Mouse (Mus musculus) mouse embryonic stem cell (cell line): ENCODE measurements at regions not wholly inside any gene's neighbourhood (a gene's known extent, or its start where the extent isn't known, plus 50 kb on each side); places are given as distances from the start of the nearest gene placed in this dataset.
"Not testable (repeated sequence)": the region's sequence is repeated elsewhere in the genome, so short reads cannot be mapped to it uniquely, and the experiment has no call there.

Experiments
- in situ Hi-C, 2 experiments: fragments of 300-500 bp; cut with MboI; formaldehyde crosslinking; loops; 1 replicate in 1 of 2; 3 replicates in 1 of 2; pipeline ENCODE4 v1.14.3; 2019 to 2020; ENCODE audit warnings: low sequenced_read_pairs in 2 of 2, low pct_unique_long_range_greater_than_20kb in 1 of 2, mixed read lengths in 1 of 2; ENCODE audit not compliant: unreplicated experiment in 1 of 2

GRCm38 (mm10) chrX:12288562-12289117 lies 128.5 kb upstream of the Bcor start:
- in situ Hi-C loops = no loop called here

- in situ Hi-C loops = no loop called here
Measured at GRCm38 (mm10) chrX:12293146-12293545, 133.0 kb upstream of the Bcor start.

GRCm38 (mm10) chrX:12294452-12294851 lies 134.3 kb upstream of the Bcor start:
- in situ Hi-C loops = no loop called here

GRCm38 (mm10) chrX:12294941-12295340 lies 134.8 kb upstream of the Bcor start:
- in situ Hi-C loops = no loop called here

- in situ Hi-C loops = no loop called here
Measured at GRCm38 (mm10) chrX:12296264-12297053, 136.3 kb upstream of the Bcor start.

- in situ Hi-C loops = no loop called here
Measured at GRCm38 (mm10) chrX:12298609-12299008, 138.5 kb upstream of the Bcor start.

GRCm38 (mm10) chrX:12299236-12299635 lies 139.1 kb upstream of the Bcor start:
- in situ Hi-C loops = no loop called here

- in situ Hi-C loops = no loop called here
Measured at GRCm38 (mm10) chrX:12304678-12305077, 144.5 kb upstream of the Bcor start.

- in situ Hi-C loops = no loop called here
Measured at GRCm38 (mm10) chrX:12306940-12307339, 146.8 kb upstream of the Bcor start.

GRCm38 (mm10) chrX:12312534-12312933 lies 152.4 kb upstream of the Bcor start:
- in situ Hi-C loops = no loop called here

- in situ Hi-C loops = no loop called here
Measured at GRCm38 (mm10) chrX:12315658-12316057, 155.5 kb upstream of the Bcor start.

GRCm38 (mm10) chrX:12317488-12317887 lies 157.3 kb upstream of the Bcor start:
- in situ Hi-C loops = not testable (repeated sequence)

- in situ Hi-C loops = no loop called here
Measured at GRCm38 (mm10) chrX:12318848-12319651, 158.9 kb upstream of the Bcor start.

GRCm38 (mm10) chrX:12322453-12322852 lies 162.3 kb upstream of the Bcor start:
- in situ Hi-C loops = no loop called here

- in situ Hi-C loops = no loop called here
Measured at GRCm38 (mm10) chrX:12323268-12323667, 163.1 kb upstream of the Bcor start.

GRCm38 (mm10) chrX:12323812-12324211 lies 163.7 kb upstream of the Bcor start:
- in situ Hi-C loops = no loop called here

GRCm38 (mm10) chrX:12327464-12327863 lies 167.3 kb upstream of the Bcor start:
- in situ Hi-C loops = loop anchor here in 1 of 2 experiments (25.0 kb wide), 1 partner anchor 165 kb away; the partner anchor contains the start of gene Bcor

- in situ Hi-C loops = loop anchor here in 1 of 2 experiments (25.0 kb wide), 1 partner anchor 178 kb away; the partner anchor contains the start of gene Bcor
Measured at GRCm38 (mm10) chrX:12340561-12340960, 180.4 kb upstream of the Bcor start.

- in situ Hi-C loops = loop anchor here in 1 of 2 experiments (25.0 kb wide), 1 partner anchor 179 kb away; the partner anchor contains the start of gene Bcor
Measured at GRCm38 (mm10) chrX:12341356-12341965, 181.3 kb upstream of the Bcor start.
